Mouse (Mus musculus): ENCODE measurements around the gene Sh3pxd2a. TPM values are rescaled to one million over a fixed set of nuclear protein-coding genes. Genes with fewer than 3 reads are reported as not detected.

Sh3pxd2a gene
- polyA plus RNA-seq, 1 experiment = 5.5 TPM

GRCm38 (mm10) chr19:47493017-47493997 is 29.1 kb upstream of the Sh3pxd2a start:
- WGBS = 81% methylated on average over 23 of the region's 23 CpGs
- no peak for DNase-seq (ENCODE audit: low read depth, low spot score)

GRCm38 (mm10) chr19:47492422-47492821 is 28.2 kb upstream of the Sh3pxd2a start:
- DNase-seq (ENCODE audit: low read depth, low spot score) = no peak
- WGBS = 82% methylated on average over 6 of the region's 6 CpGs

- WGBS = 9% methylated on average over 2 of the region's 2 CpGs
- DNase-seq (ENCODE audit: low read depth, low spot score) = no peak
Observed at GRCm38 (mm10) chr19:47491853-47492252, 27.7 kb upstream of the Sh3pxd2a start.

GRCm38 (mm10) chr19:47489233-47489632 is 25.0 kb upstream of the Sh3pxd2a start:
- WGBS = 93% methylated on average over 3 of the region's 3 CpGs
- DNase-seq (ENCODE audit: low read depth, low spot score) = no peak

GRCm38 (mm10) chr19:47488250-47488649 is 24.0 kb upstream of the Sh3pxd2a start:
- WGBS = 40% methylated on average over 4 of the region's 4 CpGs
- DNase-seq (ENCODE audit: low read depth, low spot score) = no peak

- WGBS = 51% methylated on average over 9 of the region's 9 CpGs
- no peak for DNase-seq (ENCODE audit: low read depth, low spot score)
Observed at GRCm38 (mm10) chr19:47487572-47487971, 23.4 kb upstream of the Sh3pxd2a start.

GRCm38 (mm10) chr19:47485997-47486566 is 21.9 kb upstream of the Sh3pxd2a start:
- 35% methylated on average over 9 of the region's 9 CpGs for WGBS
- DNase-seq (ENCODE audit: low read depth, low spot score) = no peak

GRCm38 (mm10) chr19:47484110-47484509 is 19.9 kb upstream of the Sh3pxd2a start:
- DNase-seq (ENCODE audit: low read depth, low spot score) = no peak
- 72% methylated on average over 3 of the region's 3 CpGs for whole genome bisulfite sequencing

- 45% methylated on average over 3 of the region's 3 CpGs for WGBS
- no peak for DNase-seq (ENCODE audit: low read depth, low spot score)
Observed at GRCm38 (mm10) chr19:47483346-47483745, 19.1 kb upstream of the Sh3pxd2a start.

- 84% methylated on average over 3 of the region's 3 CpGs for WGBS
- no peak for DNase-seq (ENCODE audit: low read depth, low spot score)
Observed at GRCm38 (mm10) chr19:47473453-47473852, 9.3 kb upstream of the Sh3pxd2a start.

- DNase-seq (ENCODE audit: low read depth, low spot score) = no peak
- WGBS = 62% methylated on average over 15 of the region's 15 CpGs
Observed at GRCm38 (mm10) chr19:47472881-47473400, 8.7 kb upstream of the Sh3pxd2a start.

GRCm38 (mm10) chr19:47471808-47472207 is 7.6 kb upstream of the Sh3pxd2a start:
- no peak for DNase-seq (ENCODE audit: low read depth, low spot score)
- WGBS = 74% methylated on average over 4 of the region's 4 CpGs

GRCm38 (mm10) chr19:47468750-47469149 is 4.5 kb upstream of the Sh3pxd2a start:
- whole genome bisulfite sequencing = 41% methylated on average over 3 of the region's 3 CpGs

GRCm38 (mm10) chr19:47466775-47467174 is 2.6 kb upstream of the Sh3pxd2a start:
- no peak for DNase-seq (ENCODE audit: low read depth, low spot score)
- 76% methylated on average over 8 of the region's 8 CpGs for WGBS

More at GRCm38 (mm10) chr19:47468750-47469149, 4.5 kb upstream of the Sh3pxd2a start:
- no peak for DNase-seq (ENCODE audit: low read depth, low spot score)

GRCm38 (mm10) chr19:47465467-47465866 is 1.3 kb upstream of the Sh3pxd2a start:
- no peak for DNase-seq (ENCODE audit: low read depth, low spot score)
- WGBS = 55% methylated on average over 9 of the region's 9 CpGs

GRCm38 (mm10) chr19:47463636-47464303 is 431 bp downstream of the Sh3pxd2a start:
- under 1% methylated on average over 45 of the region's 46 CpGs for WGBS
- DNase-seq (ENCODE audit: low read depth, low spot score) = peak; percentile 44

- DNase-seq (ENCODE audit: low read depth, low spot score) = no peak
- WGBS = 7% methylated on average over 13 of the region's 13 CpGs
Observed at GRCm38 (mm10) chr19:47463206-47463605, 995 bp downstream of the Sh3pxd2a start.

GRCm38 (mm10) chr19:47462725-47463124 is 1.5 kb downstream of the Sh3pxd2a start:
- 61% methylated on average over 6 of the region's 6 CpGs for WGBS
- no peak for DNase-seq (ENCODE audit: low read depth, low spot score)

- DNase-seq (ENCODE audit: low read depth, low spot score) = no peak
- WGBS = 94% methylated on average over 3 of the region's 3 CpGs
Observed at GRCm38 (mm10) chr19:47461838-47462237, 2.4 kb downstream of the Sh3pxd2a start.

- no peak for DNase-seq (ENCODE audit: low read depth, low spot score)
- WGBS = 78% methylated on average over 9 of the region's 9 CpGs
Observed at GRCm38 (mm10) chr19:47461386-47461785, 2.8 kb downstream of the Sh3pxd2a start.
